Mouse (Mus musculus) mature B cell (primary cell): Measurements from ENCODE around the gene Rarres1.

ENCODE experiments used
- in situ Hi-C: fragments of 300-500 bp; cut with MboI; formaldehyde crosslinking; loops from 2 replicates; pipeline ENCODE4 v1.14.3; 2019

Rarres1 gene

DNA sequence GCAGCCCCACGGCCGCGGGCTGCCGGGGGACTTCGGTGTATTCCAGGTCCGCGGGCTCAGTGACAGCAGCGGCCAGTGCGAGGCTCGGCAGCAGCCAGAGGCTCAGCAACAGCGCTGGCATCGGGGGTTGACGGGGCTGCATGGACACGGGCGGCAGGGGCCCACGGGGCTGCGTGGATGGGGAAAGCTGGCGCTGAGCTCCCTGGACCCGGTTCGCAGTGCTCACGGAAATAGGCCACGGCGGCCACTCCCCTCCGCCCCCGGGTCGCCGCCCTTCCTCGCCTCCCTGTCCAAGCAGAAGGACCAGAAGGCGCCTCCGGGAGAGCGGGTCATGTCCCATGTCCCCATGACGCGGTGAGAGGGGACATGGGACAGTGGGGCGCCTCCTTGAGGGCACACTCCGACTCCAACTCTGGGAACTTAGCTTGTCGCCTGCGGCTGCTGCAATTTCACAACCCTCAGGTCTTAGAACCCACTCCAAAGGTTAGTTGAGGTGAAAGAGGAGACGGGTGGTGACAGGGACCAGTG lies at the start of gene Rarres1:
TSS of gene Rarres1 (minus strand) at position 250 of the 528 bp plus-strand sequence.
- in situ Hi-C loops: no loop called here

DNA sequence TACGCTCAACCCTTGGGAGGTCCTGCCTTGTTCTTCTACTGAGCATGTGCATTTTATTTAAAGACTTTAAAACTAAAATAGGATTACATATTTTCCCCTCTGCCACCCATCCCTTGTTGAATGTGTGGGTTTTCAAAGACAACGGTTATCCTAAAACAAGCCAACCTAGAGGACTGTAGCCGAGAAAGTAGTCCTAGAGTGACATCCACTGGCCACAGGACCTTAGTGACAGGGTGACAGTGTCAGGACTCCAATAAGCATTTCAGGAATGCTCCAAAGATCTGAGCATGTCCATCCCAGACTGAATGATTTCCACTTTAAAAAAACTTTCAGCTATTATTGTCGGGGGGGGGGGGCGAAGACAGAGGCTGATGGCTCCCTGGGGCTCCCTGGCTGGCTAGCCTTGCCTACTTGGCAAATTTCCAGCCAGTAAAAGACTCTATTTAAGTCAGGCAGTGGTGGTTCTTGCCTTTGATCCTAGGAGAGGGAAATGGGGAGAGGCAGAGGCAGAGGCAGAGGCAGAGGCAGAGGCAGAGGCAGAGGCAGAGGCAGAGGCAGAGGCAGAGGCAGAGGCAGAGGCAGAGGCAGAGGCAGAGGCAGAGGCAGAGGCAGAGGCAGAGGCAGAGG lies 49.5 kb upstream of the Rarres1 start:
- in situ Hi-C loops: loop anchor here (5.0 kb wide), 1 partner anchor 53 kb away; no protein-coding TSS in a partner anchor

- in situ Hi-C loops: no loop called here
These were observed 42.5 kb upstream of the Rarres1 start for GRCm38 (mm10) chr3:67557718-67558354.

GRCm38 (mm10) chr3:67557200-67557651 lies 41.9 kb upstream of the Rarres1 start:
- in situ Hi-C loops: no loop called here

GRCm38 (mm10) chr3:67555211-67555610 lies 39.9 kb upstream of the Rarres1 start:
- in situ Hi-C loops: no loop called here

GRCm38 (mm10) chr3:67553927-67554448 lies 38.7 kb upstream of the Rarres1 start:
- in situ Hi-C loops: no loop called here

DNA sequence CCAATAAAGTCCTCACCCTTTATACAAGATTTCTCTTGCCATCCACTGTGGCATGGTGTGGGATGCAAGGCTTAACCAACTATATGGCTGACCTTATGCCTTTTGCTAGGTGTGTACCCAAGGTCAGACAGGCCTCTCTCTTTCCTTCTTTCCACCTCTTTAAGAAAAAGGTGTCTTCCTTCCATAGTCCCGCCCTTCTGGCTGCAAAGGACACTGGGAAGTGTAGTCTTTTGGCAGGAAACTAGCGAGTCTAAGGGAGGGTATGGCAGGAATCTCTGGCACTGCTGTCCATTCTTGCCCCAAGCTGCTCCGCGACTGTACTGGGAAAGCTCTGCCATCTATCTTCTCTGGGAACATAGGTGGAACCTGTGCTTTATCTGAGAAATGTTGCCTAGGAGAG lies 38.0 kb upstream of the Rarres1 start:
- in situ Hi-C loops: no loop called here

GRCm38 (mm10) chr3:67551193-67551592 lies 35.9 kb upstream of the Rarres1 start:
- in situ Hi-C loops: no loop called here

- in situ Hi-C loops: no loop called here
These were observed 28.3 kb upstream of the Rarres1 start for GRCm38 (mm10) chr3:67543630-67544029.

DNA sequence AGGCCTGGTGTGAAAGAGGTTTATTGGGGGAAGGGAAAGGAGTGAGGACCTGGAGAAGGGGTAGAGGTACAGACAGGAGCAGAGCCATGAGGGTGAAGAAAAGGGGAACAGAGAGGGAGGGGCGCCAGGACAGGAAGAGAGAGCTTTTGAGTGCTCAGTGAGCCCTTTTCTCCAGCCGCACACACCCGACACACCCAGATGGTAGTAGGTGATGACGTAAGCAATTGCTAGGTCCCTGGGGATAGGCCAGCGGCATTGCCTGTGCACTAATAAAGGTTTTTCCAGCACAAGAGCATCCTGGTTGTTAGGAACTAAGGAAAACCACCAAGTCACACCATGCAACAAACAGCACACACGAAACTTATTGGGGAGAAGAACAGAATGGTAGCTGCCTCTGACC lies 9.4 kb upstream of the Rarres1 start:
- in situ Hi-C loops: no loop called here

- in situ Hi-C loops: no loop called here
These were observed 7.4 kb upstream of the Rarres1 start for GRCm38 (mm10) chr3:67522709-67523108.

DNA sequence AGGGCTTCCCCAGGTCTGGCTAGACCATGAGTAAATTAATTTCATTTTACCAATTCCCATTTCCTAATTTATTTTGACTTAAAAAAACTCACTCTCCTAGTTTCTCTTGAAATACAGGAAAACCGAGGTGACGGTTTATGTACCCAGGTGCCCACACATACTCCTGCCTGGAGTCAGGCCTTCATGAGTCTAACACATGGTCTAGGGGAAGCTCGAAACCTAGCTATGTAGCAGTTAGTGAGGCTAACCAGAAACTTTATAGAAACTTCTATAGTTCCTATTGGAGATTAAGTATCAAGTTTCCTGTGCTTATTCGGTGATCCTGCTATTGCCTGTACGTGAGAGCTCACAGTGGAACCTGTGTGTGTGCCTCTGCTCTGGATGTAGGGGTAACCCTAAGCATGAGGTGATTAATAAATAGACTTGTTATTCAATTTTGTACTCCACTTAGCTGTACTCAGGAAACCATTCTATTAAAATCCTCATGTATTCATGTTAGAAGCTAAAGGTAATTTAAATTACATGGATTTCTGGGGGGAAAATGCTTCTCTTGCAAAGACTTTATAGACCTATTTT lies 5.3 kb upstream of the Rarres1 start:
- in situ Hi-C loops: no loop called here

- in situ Hi-C loops: loop anchor here (5.0 kb wide), 1 partner anchor 47 kb away; no protein-coding TSS in a partner anchor
These were observed 486 bp downstream of the Rarres1 start for GRCm38 (mm10) chr3:67514801-67515273.

- in situ Hi-C loops: loop anchor here (5.0 kb wide), 1 partner anchor 49 kb away; no protein-coding TSS in a partner anchor
These were observed 2.5 kb downstream of the Rarres1 start for GRCm38 (mm10) chr3:67512807-67513206.

DNA sequence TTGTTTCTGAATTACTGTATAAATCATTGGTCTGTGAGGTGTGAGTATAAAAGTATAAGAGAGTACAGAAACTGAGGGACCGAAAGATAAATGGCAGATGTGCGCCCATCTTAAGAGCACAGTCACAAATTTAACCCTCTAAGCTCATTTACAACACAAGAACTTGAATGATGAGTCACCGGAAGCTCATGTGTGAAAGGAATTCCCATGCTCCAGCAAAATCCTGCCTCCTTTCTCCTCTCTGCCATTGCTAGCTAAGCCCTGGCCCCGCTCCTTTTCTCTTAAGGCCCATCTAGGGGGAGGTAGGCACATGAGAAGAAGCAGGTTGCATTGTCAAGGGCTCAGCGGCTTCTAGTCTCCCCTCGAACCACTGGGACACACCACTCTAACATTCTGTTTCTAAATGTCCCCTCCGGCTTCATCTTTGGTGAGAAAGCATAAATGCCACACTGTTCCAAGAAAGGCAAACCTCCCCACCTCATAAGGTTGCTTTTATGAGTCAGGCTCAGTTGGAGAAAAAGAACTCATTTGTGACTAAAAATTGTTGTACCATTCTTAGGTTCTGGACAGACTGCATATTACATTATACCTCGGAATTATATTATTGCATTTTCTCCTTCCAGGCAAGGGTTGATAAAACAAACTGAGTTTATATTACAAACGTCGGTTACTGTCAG lies 7.0 kb downstream of the Rarres1 start:
- in situ Hi-C loops: no loop called here

GRCm38 (mm10) chr3:67505286-67505685 lies 10.0 kb downstream of the Rarres1 start:
- in situ Hi-C loops: no loop called here

DNA sequence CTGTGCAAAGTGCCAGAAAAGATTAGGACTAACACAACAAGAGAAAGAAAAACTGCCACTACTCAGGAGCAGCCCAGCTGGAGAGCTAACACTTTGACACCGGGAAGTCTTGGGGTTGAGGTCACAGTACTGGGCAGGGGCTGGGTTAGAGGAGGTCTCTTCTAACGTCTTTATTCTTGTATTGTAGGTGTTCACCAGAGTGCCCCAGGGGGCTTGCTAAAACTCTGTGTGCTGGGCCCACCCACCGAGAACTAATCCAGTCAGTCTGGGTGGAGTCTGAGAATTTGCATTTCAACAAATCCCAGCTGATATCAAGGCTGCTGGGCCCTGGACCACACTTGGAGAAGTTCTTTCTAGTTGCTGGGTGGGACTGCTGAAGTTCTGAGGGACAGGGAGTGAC lies 11.4 kb downstream of the Rarres1 start:
- in situ Hi-C loops: no loop called here

GRCm38 (mm10) chr3:67499406-67499791 lies 15.9 kb downstream of the Rarres1 start:
- in situ Hi-C loops: no loop called here

DNA sequence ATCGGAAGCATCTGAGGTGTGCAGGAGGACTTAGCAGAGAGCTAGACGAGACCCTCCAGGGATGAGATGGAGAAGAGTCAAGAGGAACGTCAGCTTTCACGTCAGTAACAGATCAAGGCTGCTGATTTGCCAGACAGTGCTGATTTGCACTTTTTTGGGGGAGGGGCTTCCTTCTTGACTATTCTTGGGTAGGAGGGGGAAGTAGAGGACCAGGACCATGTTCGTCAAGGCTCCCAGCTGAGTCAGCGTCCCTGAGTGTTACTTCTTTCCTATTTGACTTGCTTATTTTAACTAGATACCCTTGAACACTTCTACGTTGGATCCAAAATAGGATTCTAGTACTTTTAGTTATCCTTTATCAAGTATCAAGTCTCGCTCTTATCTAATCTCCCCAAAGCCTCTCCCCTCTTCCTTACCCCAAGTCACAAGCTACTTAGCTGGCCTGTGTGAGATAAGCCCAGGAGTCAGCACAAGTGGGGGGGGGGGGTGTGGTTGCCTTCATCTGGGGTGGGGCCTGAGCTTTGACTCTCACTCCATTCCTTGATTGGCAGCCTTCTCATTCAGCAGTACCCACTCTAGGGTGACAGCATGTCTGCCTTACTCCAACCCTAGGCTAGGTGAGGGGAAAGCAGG lies 16.4 kb downstream of the Rarres1 start:
- in situ Hi-C loops: no loop called here

DNA sequence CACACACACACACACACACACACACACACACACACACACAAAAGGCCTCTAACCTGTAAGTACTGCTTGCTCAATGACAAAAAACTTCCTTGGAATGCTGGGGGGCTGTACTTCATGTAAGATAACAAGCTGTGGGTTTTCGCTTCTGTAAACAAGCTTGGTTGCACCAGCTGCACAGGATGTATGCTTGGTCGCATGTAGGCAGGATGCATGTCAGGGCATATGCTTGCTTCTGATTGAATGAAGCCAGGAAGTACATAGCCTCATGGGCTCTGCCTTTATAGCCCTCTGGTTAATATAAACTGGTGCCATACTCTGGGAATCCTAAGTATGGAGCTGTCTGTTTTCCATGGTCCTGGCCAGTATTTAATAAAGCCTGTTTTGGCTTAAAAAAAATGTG lies 17.3 kb downstream of the Rarres1 start:
- in situ Hi-C loops: no loop called here

DNA sequence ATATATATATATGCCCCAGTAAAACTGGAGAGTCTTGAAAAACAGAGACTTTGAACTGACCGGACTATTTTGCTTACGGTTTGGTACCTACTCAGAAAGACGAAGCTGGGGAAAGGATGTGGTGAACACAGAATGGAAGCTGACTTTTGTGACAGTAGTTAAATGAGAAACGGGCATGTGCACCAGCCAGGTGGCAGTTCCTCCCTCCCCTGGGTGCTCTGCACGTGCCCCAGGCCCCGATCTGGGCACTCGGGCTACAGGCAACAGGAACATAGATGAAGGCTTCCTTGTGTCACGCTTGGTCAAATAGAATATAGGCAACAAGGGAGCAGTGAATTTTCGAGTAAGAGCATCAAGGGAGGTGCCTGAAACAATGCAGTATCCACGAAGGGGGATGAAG lies 19.0 kb downstream of the Rarres1 start:
- in situ Hi-C loops: no loop called here
